ENCODE assay signal across 8 mouse cellular contexts in the genomic region with DNA sequence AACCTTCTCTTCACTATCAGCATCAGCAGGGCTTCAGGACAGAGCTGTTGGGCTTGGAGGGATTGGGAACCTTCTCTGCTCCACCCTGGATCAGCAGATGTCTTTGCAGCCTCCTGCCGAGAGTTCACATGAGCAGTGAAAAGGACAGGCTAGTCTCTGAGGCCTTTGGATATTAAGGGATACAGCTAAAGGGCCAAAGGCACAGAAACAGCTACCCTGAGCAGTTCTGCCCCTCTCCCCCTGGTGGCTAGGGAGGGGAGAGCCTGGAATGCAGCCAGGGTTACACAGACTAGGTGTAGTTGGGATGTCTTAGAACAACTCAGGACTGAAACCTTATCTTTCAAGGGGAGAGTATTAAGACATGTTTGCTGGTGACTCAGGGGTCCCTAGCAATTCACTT. TPM values are rescaled to one million over a fixed set of nuclear protein-coding genes. Genes with fewer than 3 reads are reported as not detected.
A peak's percentile ranks its signal among the peaks of the same experiment; 100 is the strongest.
DNase-seq lines count a peak whose midpoint lies in the region; ATAC-seq and TF ChIP-seq lines count a peak whose summit lies in the region.

No protein-coding gene starts in this region.

- WGBS in heart, embryonic 10.5 days: 65% methylated on average over 1 of the region's 1 CpGs
- 85% methylated on average over 1 of the region's 1 CpGs for WGBS in liver, postnatal 0 days (ENCODE audit: insufficient replicate concordance)
- 64% methylated on average over 1 of the region's 1 CpGs for WGBS in liver, embryonic 12.5 days (ENCODE audit: insufficient replicate concordance)

- no peak for ATAC-seq in liver, postnatal 0 days
- no peak for ATAC-seq in liver, embryonic 12.5 days
- no peak for ATAC-seq in G1E (ENCODE audit: extremely low read depth, insufficient number of reproducible peaks, low FRiP score, poor library complexity, severe bottlenecking)
- no peak for ATAC-seq in megakaryocyte, adult 5-6 weeks (ENCODE audit: poor library complexity, severe bottlenecking)

- H3K9ac ChIP-seq in liver, postnatal 0 days (replicated peaks): no peak overlapping the region
- H3K9ac ChIP-seq in liver, embryonic 12.5 days: no peak overlapping the region

- H3K9me3 ChIP-seq in heart, embryonic 10.5 days: no peaks in the 10 kb centered on the region
- H3K9me3 ChIP-seq in liver, postnatal 0 days (ENCODE audit: low read length): no peaks in the 10 kb centered on the region
- no peaks in the 10 kb centered on the region for H3K9me3 ChIP-seq in liver, embryonic 12.5 days (replicated peaks)
- H3K9me3 ChIP-seq in G1E (replicated peaks): no peaks in the 10 kb centered on the region

- H3K4me1 ChIP-seq in heart, embryonic 10.5 days: peaks cover 39% of the 10 kb centered on the region
- peaks cover 21% of the 10 kb centered on the region for H3K4me1 ChIP-seq in liver, postnatal 0 days (ENCODE audit: insufficient read depth)
- H3K4me1 ChIP-seq in liver, embryonic 12.5 days: peaks cover 73% of the 10 kb centered on the region
- peaks cover 77% of the 10 kb centered on the region for H3K4me1 ChIP-seq in G1E (ENCODE audit: insufficient read depth, low read depth, low read length)
- peaks cover 12% of the 10 kb centered on the region; the same call in 1 of the 2 replicates for H3K4me1 ChIP-seq in embryonic fibroblast, embryonic 13.5 days (ENCODE audit: control insufficient read depth, insufficient read depth, low read length)

- TF ChIP-seq POLR2A in embryonic fibroblast, embryonic 13.5 days (IDR thresholded peaks at IDR 0.05; ENCODE audit: low read depth, low read length): no peak

- H3K27me3 ChIP-seq in heart, embryonic 10.5 days (ENCODE audit: insufficient read depth, poor library complexity, severe bottlenecking): 0 out of 2 replicates have a peak, but pooled peaks cover 3% of the 10 kb centered on the region
- no peaks in the 10 kb centered on the region for H3K27me3 ChIP-seq in liver, postnatal 0 days (ENCODE audit: insufficient read depth, low read length)
- no peaks in the 10 kb centered on the region; the same call in 1 of the 2 replicates for H3K27me3 ChIP-seq in liver, embryonic 12.5 days (replicated peaks)
- no peaks in the 10 kb centered on the region for H3K27me3 ChIP-seq in G1E (ENCODE audit: insufficient read depth, low read length)

- H3K36me3 ChIP-seq in heart, embryonic 10.5 days: peaks cover 35% of the 10 kb centered on the region
- H3K36me3 ChIP-seq in liver, postnatal 0 days (replicated peaks; ENCODE audit: insufficient read depth, low read length): peaks cover 13% of the 10 kb centered on the region
- peaks cover 42% of the 10 kb centered on the region for H3K36me3 ChIP-seq in liver, embryonic 12.5 days
- peaks cover 96% of the 10 kb centered on the region for H3K36me3 ChIP-seq in G1E (replicated peaks)

- DNase-seq in heart, adult 11 months: peak; percentile 93
- no peak for DNase-seq in heart, embryonic 10.5 days (ENCODE audit: low spot score)
- peak; percentile 42 for DNase-seq in liver, postnatal 0 days
- DNase-seq in G1E (ENCODE audit: low spot score): no peak
- DNase-seq in c-Kit-positive CD71-positive TER-119-positive erythroid progenitor cells, embryonic 14.5 days (ENCODE audit: low spot score): no peak

- no peak overlapping the region for H3K27ac ChIP-seq in heart, embryonic 10.5 days
- H3K27ac ChIP-seq in liver, postnatal 0 days (ENCODE audit: low read depth): no peak overlapping the region
- no peak overlapping the region for H3K27ac ChIP-seq in liver, embryonic 12.5 days
- H3K27ac ChIP-seq in embryonic fibroblast, embryonic 13.5 days (ENCODE audit: insufficient read depth, low read length): no peak overlapping the region

- TF ChIP-seq CTCF in liver, postnatal 0 days (IDR thresholded peaks at IDR 0.05; ENCODE audit: low read depth): peak; percentile 67
- peak; percentile 65 for TF ChIP-seq CTCF in G1E (IDR thresholded peaks at IDR 0.05; ENCODE audit: low read depth, low read length)
- peak; percentile 36; the same call in 1 of the 2 replicates for TF ChIP-seq CTCF in embryonic fibroblast, embryonic 13.5 days (IDR thresholded peaks at IDR 0.05; ENCODE audit: borderline replicate concordance, insufficient read depth, low read length)

- no peak for TF ChIP-seq EP300 in liver, postnatal 0 days (IDR thresholded peaks at IDR 0.05; ENCODE audit: low read depth)

- no peak overlapping the region for H3K4me2 ChIP-seq in liver, postnatal 0 days (ENCODE audit: low read depth, low read length)
- H3K4me2 ChIP-seq in liver, embryonic 12.5 days: no peak overlapping the region

- no peak overlapping the region for H3K4me3 ChIP-seq in heart, embryonic 10.5 days
- no peak overlapping the region for H3K4me3 ChIP-seq in liver, postnatal 0 days (ENCODE audit: low read depth, low read length)
- no peak overlapping the region for H3K4me3 ChIP-seq in liver, embryonic 12.5 days
- no peak overlapping the region for H3K4me3 ChIP-seq in G1E (ENCODE audit: low read depth, low read length)
- no peak overlapping the region for H3K4me3 ChIP-seq in embryonic fibroblast, embryonic 13.5 days (ENCODE audit: insufficient read depth, low read length)

RNA-seq across cellular contexts. Expression of gene Gpr84, which starts 10.7 kb away (rescaled TPM):
- 0.35 TPM in 1 of 2 replicates, not detected in the other for polyA plus RNA-seq in heart, embryonic 10.5 days (2016; fragmentation: Nextera tagmentation; extraction: Ambion mirVana)
- polyA plus RNA-seq in liver, postnatal 0 days (2015; fragmentation: Nextera tagmentation; extraction: Ambion mirVana): 1.1 and 1.8 TPM in 2 replicates
- 0.75 and 0.78 TPM in 2 replicates for polyA plus RNA-seq in liver, embryonic 12.5 days (2016; fragmentation: Nextera tagmentation; extraction: Ambion mirVana)
- not detected in 2 replicates for total RNA-seq in G1E (2014; fragmentation: Nextera tagmentation)
- not detected in 2 replicates for total RNA-seq in G1E (2017)
- polyA plus RNA-seq in G1E (2012): not detected in 2 replicates
- 0.40 TPM in 1 of 2 replicates, not detected in the other for polyA plus RNA-seq in embryonic fibroblast, embryonic 13.5 days (2011; ENCODE audit: insufficient read length, low read depth, missing spikeins)
- total RNA-seq in megakaryocyte, adult 5-6 weeks (2015): 2.9 and 3.8 TPM in 2 replicates
- total RNA-seq in megakaryocyte, adult 5-6 weeks (2017): 1.7 and 3.3 TPM in 2 replicates

RNA-seq across cellular contexts. Expression of gene Zfp385a, which starts 18.8 kb away (rescaled TPM):
- 8.9 and 15.8 TPM in 2 replicates for polyA plus RNA-seq in heart, embryonic 10.5 days (2016; fragmentation: Nextera tagmentation; extraction: Ambion mirVana)
- 10.1 TPM in 2 replicates for polyA plus RNA-seq in liver, postnatal 0 days (2015; fragmentation: Nextera tagmentation; extraction: Ambion mirVana)
- polyA plus RNA-seq in liver, embryonic 12.5 days (2016; fragmentation: Nextera tagmentation; extraction: Ambion mirVana): 7.7 and 8.2 TPM in 2 replicates
- total RNA-seq in G1E (2014; fragmentation: Nextera tagmentation): 74.3 and 92.9 TPM in 2 replicates
- 2.0 TPM in 2 replicates for total RNA-seq in G1E (2017)
- polyA plus RNA-seq in G1E (2012): 483 and 546 TPM in 2 replicates
- 25.0 and 27.6 TPM in 2 replicates for polyA plus RNA-seq in embryonic fibroblast, embryonic 13.5 days (2011; ENCODE audit: insufficient read length, low read depth, missing spikeins)
- total RNA-seq in megakaryocyte, adult 5-6 weeks (2015): 35.8 and 40.1 TPM in 2 replicates
- 6.8 and 9.4 TPM in 2 replicates for total RNA-seq in megakaryocyte, adult 5-6 weeks (2017)

RNA-seq across cellular contexts. Expression of gene Itga5, which starts 45.5 kb away (rescaled TPM):
- polyA plus RNA-seq in heart, embryonic 10.5 days (2016; fragmentation: Nextera tagmentation; extraction: Ambion mirVana): 60.6 and 98.7 TPM in 2 replicates
- polyA plus RNA-seq in liver, postnatal 0 days (2015; fragmentation: Nextera tagmentation; extraction: Ambion mirVana): 15.6 and 16.0 TPM in 2 replicates
- polyA plus RNA-seq in liver, embryonic 12.5 days (2016; fragmentation: Nextera tagmentation; extraction: Ambion mirVana): 21.8 and 23.2 TPM in 2 replicates
- total RNA-seq in G1E (2014; fragmentation: Nextera tagmentation) (not detected in 2 replicates), G1E (2017) (0.11 and 0.17 TPM in 2 replicates)
- 0.62 and 0.75 TPM in 2 replicates for polyA plus RNA-seq in G1E (2012)
- 161 and 346 TPM in 2 replicates for polyA plus RNA-seq in embryonic fibroblast, embryonic 13.5 days (2011; ENCODE audit: insufficient read length, low read depth, missing spikeins)
- 18.4 and 21.4 TPM in 2 replicates for total RNA-seq in megakaryocyte, adult 5-6 weeks (2015)
- total RNA-seq in megakaryocyte, adult 5-6 weeks (2017): 8.3 and 9.5 TPM in 2 replicates

RNA-seq across cellular contexts. Expression of gene Copz1, which starts 48.6 kb away (rescaled TPM):
- 220 and 264 TPM in 2 replicates for polyA plus RNA-seq in heart, embryonic 10.5 days (2016; fragmentation: Nextera tagmentation; extraction: Ambion mirVana)
- 110 and 121 TPM in 2 replicates for polyA plus RNA-seq in liver, postnatal 0 days (2015; fragmentation: Nextera tagmentation; extraction: Ambion mirVana)
- 246 and 250 TPM in 2 replicates for polyA plus RNA-seq in liver, embryonic 12.5 days (2016; fragmentation: Nextera tagmentation; extraction: Ambion mirVana)
- 494 and 507 TPM in 2 replicates for total RNA-seq in G1E (2014; fragmentation: Nextera tagmentation)
- total RNA-seq in G1E (2017): 182 and 184 TPM in 2 replicates
- 72.4 and 97.2 TPM in 2 replicates for polyA plus RNA-seq in G1E (2012)
- polyA plus RNA-seq in embryonic fibroblast, embryonic 13.5 days (2011; ENCODE audit: insufficient read length, low read depth, missing spikeins): 141 and 143 TPM in 2 replicates
- 246 and 255 TPM in 2 replicates for total RNA-seq in megakaryocyte, adult 5-6 weeks (2015)
- total RNA-seq in megakaryocyte, adult 5-6 weeks (2017): 87.7 and 93.9 TPM in 2 replicates

Comparison
In these comparisons a context has a peak if more than half of its experiments do, and no peak if none do; other contexts are left out.
1. DNase-seq: peak in heart, adult 11 months (single experiment) and liver, postnatal 0 days (single experiment); none in heart, embryonic 10.5 days (single experiment), G1E (single experiment) and c-Kit-positive CD71-positive TER-119-positive erythroid progenitor cells, embryonic 14.5 days (single experiment).
2. RNA of gene Zfp385a, which starts 18.8 kb away (polyA plus RNA-seq): 483 to 546 TPM in G1E; 25.0 to 27.6 TPM in embryonic fibroblast, embryonic 13.5 days, 8.9 to 15.8 TPM in heart, embryonic 10.5 days, 10.1 TPM in liver, postnatal 0 days and 7.7 to 8.2 TPM in liver, embryonic 12.5 days; every median in the first group is over 10 times any median in the second.
3. Peak in every context shown above with its lines, with median percentiles within 50 percentile points of each other: CTCF ChIP-seq.